Mouse (Mus musculus) small intestine, adult 2 months (tissue): ENCODE data around the gene Adamtsl3.

Experiments
- CTCF ChIP-seq: fragments of 200-500 bp; IDR thresholded peaks from 2 replicates; pipeline ENCODE4 v1.5.1; 2012; ENCODE audit warnings: low read depth, mild to moderate bottlenecking, control low read depth, inconsistent platforms, low read length, moderate library complexity, mixed read lengths; ENCODE audit not compliant: insufficient replicate concordance, insufficient read length; ENCODE audit errors: extremely low read depth
- POLR2A ChIP-seq: fragments of 200-500 bp; IDR thresholded peaks from 2 replicates; pipeline ENCODE4 v1.6.1; 2012; ENCODE audit warnings: low read depth, mild to moderate bottlenecking, control low read depth, inconsistent platforms, low read length, moderate library complexity

DNA sequence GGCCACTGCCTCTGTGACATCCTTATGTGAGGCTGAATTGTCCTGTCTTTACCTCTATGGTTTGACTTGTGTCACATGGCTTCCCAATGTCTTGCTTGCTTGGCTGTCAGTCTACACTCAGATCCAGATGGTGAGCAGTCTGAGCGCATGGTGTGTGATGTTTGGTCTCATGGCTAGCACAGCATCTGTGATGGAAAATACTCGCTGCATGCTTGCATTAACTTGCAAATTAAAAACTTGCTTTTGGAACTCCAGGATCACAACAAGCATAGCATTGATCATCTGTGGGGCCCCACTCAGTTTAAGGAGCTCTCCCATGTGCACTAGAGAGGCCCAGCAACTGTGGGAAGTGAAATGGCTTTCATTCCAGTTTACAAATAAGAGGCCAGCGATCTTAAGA, 29.1 kb downstream of the Adamtsl3 start:
- TF ChIP-seq CTCF (no peak), POLR2A (no peak)
